Mouse (Mus musculus): ENCODE measurements around the gene Rpl18.

The Rpl18 gene

GRCm38 (mm10) chr7:45715090-45715708 is at the start of gene Rpl18:
Gene Rpl18, plus strand, starts transcription at chr7:45715457.
- peak; percentile 97 for DNase-seq

- DNase-seq = no peak
Measured at GRCm38 (mm10) chr7:45666161-45666560, 49.1 kb upstream of the Rpl18 start, which contains the start of gene Fut2. Gene Fut2, minus strand, starts transcription at chr7:45666394.

- no peak for DNase-seq
Measured at GRCm38 (mm10) chr7:45667761-45668160, 47.5 kb upstream of the Rpl18 start.

- no peak for DNase-seq
Measured at GRCm38 (mm10) chr7:45668921-45669320, 46.3 kb upstream of the Rpl18 start.

- DNase-seq = no peak
Measured at GRCm38 (mm10) chr7:45677627-45678295, 37.5 kb upstream of the Rpl18 start.

- no peak for DNase-seq
Measured at GRCm38 (mm10) chr7:45678513-45678912, 36.7 kb upstream of the Rpl18 start.

- DNase-seq = no peak
Measured at GRCm38 (mm10) chr7:45679966-45680621, 35.2 kb upstream of the Rpl18 start.

GRCm38 (mm10) chr7:45681046-45681736 is 34.1 kb upstream of the Rpl18 start:
- DNase-seq = no peak

- DNase-seq = peak; percentile 85
Measured at GRCm38 (mm10) chr7:45682144-45683126, 32.8 kb upstream of the Rpl18 start.

- no peak for DNase-seq
Measured at GRCm38 (mm10) chr7:45683396-45684050, 31.7 kb upstream of the Rpl18 start, which contains the start of gene Ntn5. Gene Ntn5, plus strand, starts transcription at chr7:45684022.

- no peak for DNase-seq
Measured at GRCm38 (mm10) chr7:45685811-45686210, 29.4 kb upstream of the Rpl18 start.

- no peak for DNase-seq
Measured at GRCm38 (mm10) chr7:45686841-45687240, 28.4 kb upstream of the Rpl18 start.

GRCm38 (mm10) chr7:45689099-45689498 is 26.2 kb upstream of the Rpl18 start:
- DNase-seq = no peak

- DNase-seq = no peak
Measured at GRCm38 (mm10) chr7:45689800-45690199, 25.5 kb upstream of the Rpl18 start.

GRCm38 (mm10) chr7:45692364-45692763 is 22.9 kb upstream of the Rpl18 start:
- no peak for DNase-seq

GRCm38 (mm10) chr7:45693921-45694591 is 21.2 kb upstream of the Rpl18 start, which contains the start of gene Sec1:
Gene Sec1, minus strand, starts transcription at chr7:45694402.
- no peak for DNase-seq

GRCm38 (mm10) chr7:45695098-45695497 is 20.2 kb upstream of the Rpl18 start:
- no peak for DNase-seq

- no peak for DNase-seq
Measured at GRCm38 (mm10) chr7:45697894-45698293, 17.4 kb upstream of the Rpl18 start.

- DNase-seq = peak; percentile 59
Measured at GRCm38 (mm10) chr7:45699523-45700141, 15.6 kb upstream of the Rpl18 start, which contains the start of gene Car11. Gene Car11, plus strand, starts transcription at chr7:45699843.

GRCm38 (mm10) chr7:45700301-45701015 is 14.8 kb upstream of the Rpl18 start:
- peak; percentile 76 for DNase-seq

Measured in cerebellum, adult 11 months (tissue).